Mouse (Mus musculus) midbrain, embryonic 10.5 days (tissue): ENCODE data around the gene Slc38a10. TPM values are rescaled to one million over a fixed set of nuclear protein-coding genes. Genes with fewer than 3 reads are reported as not detected.

ENCODE experiments used
- DNase-seq: peaks from one replicate; pipeline ENCODE4 v3.0.0-alpha.2; 2017; ENCODE audit warnings: low spot score
- H3K27ac ChIP-seq: fragments of 300-500 bp; sonication (generic); replicated peaks from 2 replicates; pipeline ENCODE4 v1.5.1; 2016; ENCODE audit warnings: mild to moderate bottlenecking
- H3K27me3 ChIP-seq: fragments of 300-500 bp; sonication (generic); 2 replicates; pipeline ENCODE4 v1.6.1; 2016; ENCODE audit warnings: low read depth, mild to moderate bottlenecking; ENCODE audit not compliant: poor library complexity, severe bottlenecking
- H3K36me3 ChIP-seq: fragments of 300-500 bp; sonication (generic); 2 replicates; pipeline ENCODE4 v1.6.1; 2016; ENCODE audit warnings: mild to moderate bottlenecking, moderate library complexity
- H3K4me1 ChIP-seq: fragments of 300-500 bp; sonication (generic); 2 replicates; pipeline ENCODE4 v1.6.1; 2016
- H3K4me3 ChIP-seq: fragments of 300-500 bp; sonication (generic); 2 replicates; pipeline ENCODE4 v1.5.1; 2016; ENCODE audit warnings: mild to moderate bottlenecking, moderate library complexity
- H3K9me3 ChIP-seq: fragments of 300-500 bp; sonication (generic); replicated peaks from 2 replicates; pipeline ENCODE4 v1.6.1; 2016; ENCODE audit warnings: mild to moderate bottlenecking
- WGBS: fragments of 180-500 bp; shearing (Covaris S2); methylation state at CpG from one replicate; pipeline ENCODE4 v1.1.7; 2016; 5-methylcytosine and 5-hydroxymethylcytosine counted together
- polyA plus RNA-seq: library from polyadenylated mRNA; unstranded; fragments of >200 nt; fragmentation: Nextera tagmentation; extraction: Ambion mirVana; gene quantifications from 2 replicates; pipeline ENCODE4 v1.2.1, GENCODE M21; 2016

Slc38a10 gene
- polyA plus RNA-seq, 1 experiment from 2014 or later = 87.1 TPM

GRCm38 (mm10) chr11:120072986-120073647 lies 78.0 kb downstream of the Slc38a10 start:
- peaks cover 29% of the 10 kb centered on the region for H3K4me1 ChIP-seq
- H3K36me3 ChIP-seq = peaks cover 100% of the 10 kb centered on the region
- no peak for DNase-seq
- H3K9me3 ChIP-seq = no peaks in the 10 kb centered on the region
- H3K27me3 ChIP-seq = peaks cover 46% of the 10 kb centered on the region
- 86% methylated on average over 9 of the region's 9 CpGs for WGBS
- H3K27ac ChIP-seq = no peak overlapping the region
- H3K4me3 ChIP-seq = no peak overlapping the region

GRCm38 (mm10) chr11:120071731-120072320 lies 79.3 kb downstream of the Slc38a10 start:
- Histone ChIP-seq H3K36me3 (peaks cover 100% of the 10 kb centered on the region), H3K4me1 (peaks cover 29% of the 10 kb centered on the region)
- 75% methylated on average over 7 of the region's 7 CpGs for WGBS

GRCm38 (mm10) chr11:120071065-120071464 lies 80.1 kb downstream of the Slc38a10 start:
- Histone ChIP-seq H3K27ac (peak overlapping the region; percentile 33; the same call in 1 of the 2 replicates), H3K4me3 (no peak overlapping the region), H3K4me1 (peaks cover 29% of the 10 kb centered on the region), H3K9me3 (no peaks in the 10 kb centered on the region), H3K36me3 (peaks cover 100% of the 10 kb centered on the region), H3K27me3 (peaks cover 54% of the 10 kb centered on the region)
- peak; percentile 46 for DNase-seq
- WGBS = 28% methylated on average over 12 of the region's 12 CpGs

More at GRCm38 (mm10) chr11:120071731-120072320, 79.3 kb downstream of the Slc38a10 start:
- DNase-seq = no peak
- Histone ChIP-seq H3K9me3 (no peaks in the 10 kb centered on the region), H3K27me3 (peaks cover 50% of the 10 kb centered on the region), H3K27ac (peak overlapping the region; percentile 33), H3K4me3 (no peak overlapping the region)

- 89% methylated on average over 27 of the region's 27 CpGs for WGBS
- H3K9me3 ChIP-seq = no peaks in the 10 kb centered on the region
- peaks cover 54% of the 10 kb centered on the region for H3K27me3 ChIP-seq
- peaks cover 33% of the 10 kb centered on the region for H3K4me1 ChIP-seq
- no peak overlapping the region for H3K27ac ChIP-seq
- H3K36me3 ChIP-seq = peaks cover 100% of the 10 kb centered on the region
- no peak overlapping the region for H3K4me3 ChIP-seq
- DNase-seq = no peak
These were observed 80.7 kb downstream of the Slc38a10 start for GRCm38 (mm10) chr11:120070286-120070930.

GRCm38 (mm10) chr11:120069261-120069660 lies 81.9 kb downstream of the Slc38a10 start:
- peaks cover 100% of the 10 kb centered on the region for H3K36me3 ChIP-seq
- H3K4me3 ChIP-seq = no peak overlapping the region
- 70% methylated on average over 11 of the region's 11 CpGs for WGBS
- DNase-seq = no peak
- no peaks in the 10 kb centered on the region for H3K9me3 ChIP-seq
- H3K4me1 ChIP-seq = peaks cover 39% of the 10 kb centered on the region
- H3K27me3 ChIP-seq = peaks cover 54% of the 10 kb centered on the region
- H3K27ac ChIP-seq = no peak overlapping the region

- Histone ChIP-seq H3K27ac (no peak overlapping the region), H3K9me3 (no peaks in the 10 kb centered on the region), H3K4me1 (peaks cover 39% of the 10 kb centered on the region), H3K36me3 (peaks cover 100% of the 10 kb centered on the region), H3K27me3 (peaks cover 46% of the 10 kb centered on the region), H3K4me3 (no peak overlapping the region)
- no peak for DNase-seq
- WGBS = 46% methylated on average over 17 of the region's 17 CpGs
These were observed 83.3 kb downstream of the Slc38a10 start for GRCm38 (mm10) chr11:120067834-120068233.

GRCm38 (mm10) chr11:120065291-120065690 lies 85.9 kb downstream of the Slc38a10 start:
- H3K4me3 ChIP-seq = no peak overlapping the region
- peaks cover 19% of the 10 kb centered on the region for H3K4me1 ChIP-seq
- no peaks in the 10 kb centered on the region for H3K9me3 ChIP-seq
- peak; percentile 51 for DNase-seq
- 40% methylated on average over 10 of the region's 10 CpGs for whole genome bisulfite sequencing
- peaks cover 77% of the 10 kb centered on the region for H3K36me3 ChIP-seq
- H3K27ac ChIP-seq = peak overlapping the region; percentile 33; the same call in 1 of the 2 replicates
- H3K27me3 ChIP-seq = peaks cover 29% of the 10 kb centered on the region

GRCm38 (mm10) chr11:120064668-120065040 lies 86.5 kb downstream of the Slc38a10 start:
- WGBS = 92% methylated on average over 11 of the region's 11 CpGs
- H3K4me1 ChIP-seq = peaks cover 17% of the 10 kb centered on the region
- peaks cover 22% of the 10 kb centered on the region for H3K27me3 ChIP-seq
- no peak overlapping the region for H3K27ac ChIP-seq
- peaks cover 71% of the 10 kb centered on the region for H3K36me3 ChIP-seq
- no peak for DNase-seq
- H3K4me3 ChIP-seq = no peak overlapping the region
- no peaks in the 10 kb centered on the region for H3K9me3 ChIP-seq

GRCm38 (mm10) chr11:120064006-120064667 lies 87.0 kb downstream of the Slc38a10 start:
- Histone ChIP-seq H3K4me1 (peaks cover 15% of the 10 kb centered on the region), H3K4me3 (no peak overlapping the region), H3K36me3 (peaks cover 66% of the 10 kb centered on the region), H3K27ac (no peak overlapping the region), H3K9me3 (no peaks in the 10 kb centered on the region), H3K27me3 (peaks cover 17% of the 10 kb centered on the region)
- no peak for DNase-seq
- 91% methylated on average over 13 of the region's 13 CpGs for WGBS

GRCm38 (mm10) chr11:120063326-120063725 lies 87.8 kb downstream of the Slc38a10 start:
- H3K4me1 ChIP-seq = peaks cover 10% of the 10 kb centered on the region; the same call in 1 of the 2 replicates
- DNase-seq = no peak

GRCm38 (mm10) chr11:120060634-120061033 lies 90.5 kb downstream of the Slc38a10 start:
- H3K9me3 ChIP-seq = no peaks in the 10 kb centered on the region
- WGBS = 90% methylated on average over 8 of the region's 8 CpGs
- no peak for DNase-seq
- H3K27ac ChIP-seq = no peak overlapping the region
- no peak overlapping the region for H3K4me3 ChIP-seq
- no peaks in the 10 kb centered on the region for H3K27me3 ChIP-seq
- H3K4me1 ChIP-seq = peaks cover 7% of the 10 kb centered on the region; the same call in 1 of the 2 replicates
- peaks cover 31% of the 10 kb centered on the region for H3K36me3 ChIP-seq

More at GRCm38 (mm10) chr11:120063326-120063725, 87.8 kb downstream of the Slc38a10 start:
- Histone ChIP-seq H3K27me3 (peaks cover 9% of the 10 kb centered on the region; the same call in 1 of the 2 replicates), H3K36me3 (peaks cover 58% of the 10 kb centered on the region), H3K27ac (no peak overlapping the region), H3K9me3 (no peaks in the 10 kb centered on the region), H3K4me3 (no peak overlapping the region)
- WGBS = 94% methylated on average over 5 of the region's 5 CpGs

- peaks cover 7% of the 10 kb centered on the region for H3K4me1 ChIP-seq
- H3K36me3 ChIP-seq = no peaks in the 10 kb centered on the region
- H3K9me3 ChIP-seq = no peaks in the 10 kb centered on the region
- H3K27ac ChIP-seq = no peak overlapping the region
- peaks cover 1% of the 10 kb centered on the region; the same call in 1 of the 2 replicates for H3K27me3 ChIP-seq
- H3K4me3 ChIP-seq = no peak overlapping the region
- 88% methylated on average over 12 of the region's 12 CpGs for WGBS
- no peak for DNase-seq
These were observed 95.0 kb downstream of the Slc38a10 start for GRCm38 (mm10) chr11:120055953-120056732.
